Mouse (Mus musculus): ENCODE data around the gene Lst1.

GRCm38 (mm10) chr17:35202442-35202841 lies 14.2 kb upstream of the Lst1 start:
- TF ChIP-seq POLR2A (IDR thresholded peaks at IDR 0.05; ENCODE audit: borderline replicate concordance, extremely low read depth, insufficient read depth, insufficient read length, poor library complexity, severe bottlenecking), result no peak
- TF ChIP-seq CTCF (IDR thresholded peaks at IDR 0.05; ENCODE audit: borderline replicate concordance, extremely low read depth, insufficient read depth, insufficient read length), result no peak
